Mouse (Mus musculus) CH12.LX (cell line): ENCODE measurements around the gene Pdss2. TPM values are rescaled to one million over a fixed set of nuclear protein-coding genes. Genes with fewer than 3 reads are reported as not detected.

Experiments used
- DNase-seq: peaks from one replicate; pipeline ENCODE4 v3.0.0-alpha.2; 2013; ENCODE audit errors: extremely low read depth
- H3K27ac ChIP-seq: 2 replicates; pipeline ENCODE4 v1.5.1; 2012; ENCODE audit warnings: low read depth, mild to moderate bottlenecking, control low read depth, moderate library complexity; ENCODE audit not compliant: insufficient read depth
- H3K27me3 ChIP-seq: replicated peaks from 2 replicates; pipeline ENCODE3; 2012; ENCODE audit warnings: inconsistent platforms
- H3K36me3 ChIP-seq, 2 experiments: replicated peaks in 1 of 2; 2 replicates each; pipeline versions ENCODE3 to v1.6.1; 2012; ENCODE audit warnings: inconsistent platforms in 1 of 2, low read length in 1 of 2, mild to moderate bottlenecking in 1 of 2, mixed read lengths in 1 of 2, moderate library complexity in 1 of 2; ENCODE audit not compliant: control insufficient read depth in 1 of 2, insufficient read depth in 1 of 2
- H3K4me1 ChIP-seq, 2 experiments: 2 replicates each; pipeline ENCODE4 v1.6.1; 2012; ENCODE audit warnings: inconsistent platforms in 1 of 2, moderate library complexity in 1 of 2; ENCODE audit not compliant: insufficient read depth in 2 of 2, control insufficient read depth in 1 of 2
- H3K4me2 ChIP-seq: 2 replicates; pipeline ENCODE4 v1.6.1; 2012; ENCODE audit warnings: low read depth, mild to moderate bottlenecking, control low read depth; ENCODE audit not compliant: poor library complexity, insufficient read depth, severe bottlenecking
- H3K4me3 ChIP-seq, 3 experiments: fragments of 150-350 bp in 1 of 3; sonication (generic) in 1 of 3; replicated peaks in 1 of 3; 2 replicates each; pipeline versions ENCODE3 to v1.5.1; 2011 to 2012; ENCODE audit warnings: low read depth in 2 of 3, low read length in 2 of 3, mild to moderate bottlenecking in 2 of 3, moderate library complexity in 2 of 3, control low read depth in 1 of 3, improper control_type of control experiment in 1 of 3, inconsistent platforms in 1 of 3, mixed read lengths in 1 of 3; ENCODE audit not compliant: poor library complexity in 1 of 3
- H3K79me2 ChIP-seq: replicated peaks from 2 replicates; pipeline ENCODE4 v1.6.1; 2012; ENCODE audit warnings: mild to moderate bottlenecking, moderate library complexity; ENCODE audit not compliant: control insufficient read depth, poor library complexity, insufficient read depth, severe bottlenecking; ENCODE audit errors: extremely low read depth
- H3K9ac ChIP-seq: 2 replicates; pipeline ENCODE4 v1.6.1; 2012; ENCODE audit warnings: low read depth, mild to moderate bottlenecking, control low read depth, moderate library complexity; ENCODE audit not compliant: insufficient read depth
- H3K9me3 ChIP-seq: replicated peaks from 2 replicates; pipeline ENCODE3; 2012; ENCODE audit warnings: low read length, inconsistent platforms, mixed read lengths
- BHLHE40 ChIP-seq: IDR thresholded peaks from 2 replicates; pipeline ENCODE4 v1.6.1; 2011; ENCODE audit warnings: mild to moderate bottlenecking, low read depth, low read length, improper control_type of control experiment
- CHD1 ChIP-seq: IDR thresholded peaks from 2 replicates; pipeline ENCODE4 v1.6.1; 2012; ENCODE audit warnings: low read depth, low read length, improper control_type of control experiment, inconsistent platforms
- CHD2 ChIP-seq: IDR thresholded peaks from 2 replicates; pipeline ENCODE4 v1.6.1; 2011; ENCODE audit warnings: low read length, improper control_type of control experiment
- CTCF ChIP-seq, 2 experiments: IDR thresholded peaks in 1 of 2; conservative IDR thresholded peaks in 1 of 2; 2 replicates each; pipeline ENCODE4 v1.5.1; 2011 to 2012; ENCODE audit warnings: low read depth in 2 of 2, low read length in 2 of 2, improper control_type of control experiment in 1 of 2, inconsistent platforms in 1 of 2, mild to moderate bottlenecking in 1 of 2, moderate library complexity in 1 of 2
- E2F4 ChIP-seq: IDR thresholded peaks from 2 replicates; pipeline ENCODE4 v1.6.1; 2011; ENCODE audit warnings: low read depth, low read length, improper control_type of control experiment; ENCODE audit not compliant: insufficient replicate concordance
- ELF1 ChIP-seq: IDR thresholded peaks from 2 replicates; pipeline ENCODE4 v1.6.1; 2014; ENCODE audit warnings: low read depth, mild to moderate bottlenecking, inconsistent platforms, low read length, improper control_type of control experiment
- ETS1 ChIP-seq: conservative IDR thresholded peaks from 2 replicates; pipeline ENCODE4 v1.6.1; 2012; ENCODE audit warnings: low read depth, mild to moderate bottlenecking, inconsistent platforms, low read length, improper control_type of control experiment, moderate library complexity
- HCFC1 ChIP-seq: IDR thresholded peaks from 2 replicates; pipeline ENCODE4 v1.6.1; 2012; ENCODE audit warnings: low read depth, mild to moderate bottlenecking, inconsistent platforms, low read length, improper control_type of control experiment
- JUN ChIP-seq: IDR thresholded peaks from 2 replicates; pipeline ENCODE4 v1.6.1; 2011; ENCODE audit warnings: low read depth, mild to moderate bottlenecking, low read length, improper control_type of control experiment, moderate library complexity; ENCODE audit not compliant: insufficient read depth
- JUND ChIP-seq: conservative IDR thresholded peaks from 2 replicates; pipeline ENCODE4 v1.6.1; 2011; ENCODE audit warnings: low read depth, low read length, improper control_type of control experiment
- MAFK ChIP-seq: IDR thresholded peaks from 2 replicates; pipeline ENCODE4 v1.6.1; 2011; ENCODE audit warnings: low read length, improper control_type of control experiment; ENCODE audit not compliant: insufficient replicate concordance
- MAX ChIP-seq: IDR thresholded peaks from 2 replicates; pipeline ENCODE4 v1.6.1; 2011; ENCODE audit warnings: low read length, improper control_type of control experiment
- MAZ ChIP-seq: IDR thresholded peaks from 2 replicates; pipeline ENCODE4 v1.6.1; 2012; ENCODE audit warnings: low read depth, mild to moderate bottlenecking, inconsistent platforms, low read length, improper control_type of control experiment, moderate library complexity
- MEF2A ChIP-seq: IDR thresholded peaks from 2 replicates; pipeline ENCODE4 v1.6.1; 2014; ENCODE audit warnings: low read depth, mild to moderate bottlenecking, inconsistent platforms, low read length, improper control_type of control experiment, borderline replicate concordance
- MXI1 ChIP-seq: IDR thresholded peaks from 2 replicates; pipeline ENCODE4 v1.6.1; 2011; ENCODE audit warnings: mild to moderate bottlenecking, low read depth, low read length, improper control_type of control experiment
- MYC ChIP-seq: IDR thresholded peaks from 2 replicates; pipeline ENCODE4 v1.6.1; 2011; ENCODE audit warnings: low read depth, mild to moderate bottlenecking, improper control_type of control experiment, low read length
- NELFE ChIP-seq: IDR thresholded peaks from 2 replicates; pipeline ENCODE4 v1.6.1; 2011; ENCODE audit warnings: low read depth, low read length, improper control_type of control experiment
- NRF1 ChIP-seq: IDR thresholded peaks from 2 replicates; pipeline ENCODE4 v1.6.1; 2014; ENCODE audit warnings: low read depth, mild to moderate bottlenecking, inconsistent platforms, low read length, improper control_type of control experiment, moderate library complexity
- POLR2AphosphoS2 ChIP-seq: IDR thresholded peaks from 2 replicates; pipeline ENCODE4 v1.6.1; 2011; ENCODE audit warnings: low read depth, low read length, improper control_type of control experiment
- RAD21 ChIP-seq: IDR thresholded peaks from 2 replicates; pipeline ENCODE4 v1.6.1; 2011; ENCODE audit warnings: low read depth, mild to moderate bottlenecking, low read length, improper control_type of control experiment, moderate library complexity
- RCOR1 ChIP-seq: conservative IDR thresholded peaks from 2 replicates; pipeline ENCODE4 v1.6.1; 2012; ENCODE audit warnings: low read depth, mild to moderate bottlenecking, inconsistent platforms, low read length, improper control_type of control experiment
- TBP ChIP-seq: conservative IDR thresholded peaks from 2 replicates; pipeline ENCODE4 v1.6.1; 2011; ENCODE audit warnings: low read depth, low read length, improper control_type of control experiment
- TCF12 ChIP-seq: IDR thresholded peaks from 2 replicates; pipeline ENCODE4 v1.6.1; 2014; ENCODE audit warnings: low read depth, mild to moderate bottlenecking, inconsistent platforms, low read length, improper control_type of control experiment
- USF2 ChIP-seq: conservative IDR thresholded peaks from 2 replicates; pipeline ENCODE4 v1.6.1; 2011; ENCODE audit warnings: low read depth, low read length, improper control_type of control experiment
- ZC3H11A ChIP-seq: IDR thresholded peaks from 2 replicates; pipeline ENCODE4 v1.6.1; 2012; ENCODE audit warnings: low read depth, mild to moderate bottlenecking, inconsistent platforms, low read length, improper control_type of control experiment
- ZKSCAN1 ChIP-seq: IDR thresholded peaks from 2 replicates; pipeline ENCODE4 v1.6.1; 2012; ENCODE audit warnings: low read depth, inconsistent platforms, low read length, improper control_type of control experiment, borderline replicate concordance
- ZMIZ1 ChIP-seq: IDR thresholded peaks from 2 replicates; pipeline ENCODE4 v1.6.1; 2012; ENCODE audit warnings: low read depth, mild to moderate bottlenecking, inconsistent platforms, low read length, improper control_type of control experiment
- ZNF384 ChIP-seq: IDR thresholded peaks from 2 replicates; pipeline ENCODE4 v1.6.1; 2012; ENCODE audit warnings: low read depth, low read length, improper control_type of control experiment, inconsistent platforms
- dilution Hi-C: fragments of 300-500 bp; cut with MboI; formaldehyde crosslinking; loops from 2 replicates; pipeline ENCODE4 v1.14.3; 2020; ENCODE audit warnings: low sequenced_read_pairs; ENCODE audit not compliant: extremely low pct_unique_long_range_greater_than_20kb, extremely low pct_ligation_motif_present
- in situ Hi-C: fragments of 300-500 bp; cut with MboI; formaldehyde crosslinking; loops from 3 replicates; pipeline ENCODE4 v1.14.3; 2019; ENCODE audit warnings: low sequenced_read_pairs, low pct_ligation_motif_present, low pct_unique_long_range_greater_than_20kb, mixed read lengths
- polyA plus RNA-seq: library from polyadenylated mRNA; unstranded; fragments of >175 nt; gene quantifications from 2 replicates; pipeline ENCODE4 v1.2.1, GENCODE M21; 2012; ENCODE audit warnings: low read depth; ENCODE audit not compliant: insufficient read length
- total RNA-seq, 2 experiments: library from RNA; depleted of rRNA; stranded (reverse); fragments of 300-350 nt in 1 of 2; fragments of >200 nt in 1 of 2; gene quantifications; 2 replicates each; pipeline ENCODE4 v1.2.3; 2012 to 2014

The Pdss2 gene
- total and polyA plus RNA-seq, 3 experiments, result 11.1 to 17.9 (median 14.3) TPM

DNA sequence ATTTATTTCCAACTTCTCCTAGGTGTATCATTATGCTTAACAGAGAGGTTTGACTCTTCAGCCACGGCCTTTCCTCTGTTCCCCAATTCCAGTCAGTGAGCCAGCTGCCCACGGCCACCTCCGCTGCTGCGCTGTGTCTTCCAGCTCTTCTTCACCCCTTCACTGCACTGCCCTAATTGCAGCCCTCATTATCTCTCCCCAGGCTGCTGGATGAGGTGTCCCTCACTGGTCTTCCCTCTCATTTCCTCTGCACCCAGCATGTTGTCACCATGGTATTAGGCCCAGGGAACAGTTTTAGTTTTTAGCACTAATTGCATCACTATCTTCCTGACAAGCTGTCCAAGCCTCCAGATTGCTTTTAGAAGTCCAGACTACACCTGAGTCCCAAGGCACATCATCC is 73.0 kb downstream of the Pdss2 start:
- H3K27ac ChIP-seq, result no peak overlapping the region
- no peaks in the 10 kb centered on the region for H3K9me3 ChIP-seq
- H3K4me2 ChIP-seq, result no peak overlapping the region
- dilution Hi-C loops (no loop called here), in situ Hi-C loops (no loop called here)
- peaks cover 0 to 16% of the 10 kb centered on the region in 2 experiments for H3K36me3 ChIP-seq
- no peak overlapping the region for H3K4me3 ChIP-seq
- no peak overlapping the region for H3K9ac ChIP-seq
- no peak for DNase-seq
- no peaks in the 10 kb centered on the region for H3K27me3 ChIP-seq
- no peaks in the 10 kb centered on the region for H3K79me2 ChIP-seq
- H3K4me1 ChIP-seq, result peaks cover 0 to 47% of the 10 kb centered on the region in 2 experiments; a peak in 2 of 4 replicates
- no peak for TF ChIP-seq JUND
- no peak for TF ChIP-seq MAFK
- TF ChIP-seq TBP, result no peak
- no peak for TF ChIP-seq CHD1
- TF ChIP-seq MAZ, result no peak
- no peak for TF ChIP-seq CHD2
- TF ChIP-seq RAD21, result no peak
- TF ChIP-seq USF2, result no peak
- no peak for TF ChIP-seq MEF2A
- TF ChIP-seq POLR2AphosphoS2, result no peak
- no peak for TF ChIP-seq MYC
- no peak for TF ChIP-seq JUN
- no peak for TF ChIP-seq HCFC1
- TF ChIP-seq E2F4, result no peak
- TF ChIP-seq NELFE, result no peak
- TF ChIP-seq ZC3H11A, result no peak
- no peak for TF ChIP-seq NRF1
- TF ChIP-seq ZKSCAN1, result no peak
- TF ChIP-seq BHLHE40, result no peak

DNA sequence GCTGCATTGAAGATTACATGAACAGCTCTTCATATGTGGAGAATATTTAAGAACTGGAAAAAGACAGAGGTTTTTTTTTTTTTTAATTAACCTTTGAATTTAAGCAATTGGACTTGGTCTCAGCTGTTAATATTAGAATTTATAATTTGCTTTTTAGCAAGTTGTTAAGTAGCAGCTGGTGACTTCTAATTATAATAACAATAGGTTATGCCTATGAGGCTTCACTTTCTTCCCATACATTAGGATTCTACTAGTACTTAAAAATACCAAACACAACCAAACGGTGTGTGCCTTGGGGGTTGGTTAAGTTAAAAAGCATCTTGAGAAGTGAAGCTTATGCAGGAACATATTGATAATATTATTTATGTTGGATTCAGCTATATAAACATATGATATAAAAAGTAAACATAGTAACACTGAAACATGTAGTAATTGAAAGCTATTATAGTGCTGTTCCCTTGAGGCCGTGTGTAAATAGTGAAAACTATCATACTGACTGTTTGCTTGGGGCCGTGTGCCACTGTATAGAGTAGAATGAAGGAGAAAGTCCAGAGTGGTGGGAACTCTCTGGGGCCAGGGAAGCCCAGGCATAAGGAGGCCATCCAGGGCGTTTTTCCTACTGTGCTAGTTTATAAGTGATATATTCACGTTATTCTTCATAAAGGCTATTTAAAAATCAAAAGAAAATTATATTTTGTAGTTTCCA is 87.0 kb downstream of the Pdss2 start:
- no peak for DNase-seq
- Histone ChIP-seq H3K4me3 (no peak overlapping the region), H3K4me2 (no peak overlapping the region), H3K9ac (no peak overlapping the region), H3K9me3 (no peaks in the 10 kb centered on the region), H3K79me2 (no peaks in the 10 kb centered on the region), H3K27ac (no peak overlapping the region), H3K36me3 (peaks cover 0 to 17% of the 10 kb centered on the region in 2 experiments), H3K4me1 (peaks cover 0 to 6% of the 10 kb centered on the region in 2 experiments; a peak in 2 of 4 replicates), H3K27me3 (no peaks in the 10 kb centered on the region)
- dilution Hi-C loops (no loop called here), in situ Hi-C loops (no loop called here)
- no peak for TF ChIP-seq MXI1
- no peak for TF ChIP-seq MYC
- no peak for TF ChIP-seq RCOR1
- no peak for TF ChIP-seq JUN
- TF ChIP-seq RAD21, result no peak
- TF ChIP-seq BHLHE40, result no peak
- TF ChIP-seq NELFE, result no peak
- TF ChIP-seq ZC3H11A, result no peak
- no peak for TF ChIP-seq ZNF384
- TF ChIP-seq POLR2AphosphoS2, result no peak
- TF ChIP-seq ELF1, result no peak
- no peak for TF ChIP-seq ZKSCAN1
- no peak for TF ChIP-seq CTCF (conservative IDR thresholded peaks at IDR 0.05 in 1 of 2, IDR thresholded peaks at IDR 0.05 in 1 of 2; ENCODE audit: low read depth in 2 of 2, low read length in 2 of 2)
- no peak for TF ChIP-seq TCF12
- no peak for TF ChIP-seq ETS1
- no peak for TF ChIP-seq CHD1
- no peak for TF ChIP-seq MAX
- no peak for TF ChIP-seq ZMIZ1
- TF ChIP-seq MAZ, result no peak
- TF ChIP-seq CHD2, result no peak
